ENCODE assay signal across 8 mouse cellular contexts in the genomic region with DNA sequence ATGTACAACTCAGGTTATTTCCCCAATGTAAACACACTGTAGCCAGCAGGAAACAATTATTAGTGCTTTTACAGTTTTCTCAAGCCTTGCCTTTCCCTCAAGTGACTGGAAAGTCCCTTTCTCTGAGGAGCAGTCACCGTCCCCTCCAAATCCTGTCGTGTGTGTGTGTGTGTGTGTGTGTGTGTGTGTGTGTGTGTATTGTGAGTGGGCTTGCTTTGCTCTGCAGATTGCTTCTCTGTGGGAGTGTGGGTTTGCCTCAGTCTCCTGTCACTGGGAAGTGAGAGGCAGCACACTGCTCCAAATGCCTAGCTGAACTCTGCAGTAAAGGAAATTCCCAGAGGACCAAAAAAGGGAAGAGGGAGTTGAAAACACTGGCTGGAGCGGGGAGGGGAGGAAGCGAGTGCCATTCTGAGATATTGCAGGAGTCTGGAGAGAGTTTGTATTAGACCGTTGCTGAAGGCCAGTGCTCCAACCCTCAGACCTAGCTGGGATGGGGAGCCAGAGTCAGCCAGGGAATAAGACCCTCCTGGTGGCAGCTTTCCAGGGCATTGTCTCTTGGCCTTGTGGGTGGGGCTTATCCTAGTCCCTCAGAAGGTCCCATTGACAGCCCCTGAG. TPM values are rescaled to one million over a fixed set of nuclear protein-coding genes. Genes with fewer than 3 reads are reported as not detected.
DNase-seq lines count a peak whose midpoint lies in the region; ATAC-seq lines count a peak whose summit lies in the region.

No protein-coding gene starts in this region.

- DNase-seq in cerebellum, postnatal 10 days, result peak; percentile 26 to 32
- no peak for DNase-seq in cerebellum, adult 11 months
- peak; percentile 36 to 51 for DNase-seq in spleen, postnatal 36 days (ENCODE audit: low spot score in 2 of 2)
- DNase-seq in spleen, postnatal 10 days (ENCODE audit: low spot score in 2 of 2), result no peak
- DNase-seq in heart, postnatal 4 days, result peak; percentile 78
- peak; percentile 23 for DNase-seq in liver
- DNase-seq in gastrocnemius, adult 8-10 months (ENCODE audit: low spot score in 2 of 2), result no peak

- ATAC-seq in monocyte, adult 5-6 weeks (replicated peaks; ENCODE audit: insufficient number of reproducible peaks, low FRiP score, low TSS enrichment, poor library complexity, severe bottlenecking), result no peak

RNA-seq across cellular contexts. Expression of a gene that starts 12.8 kb away (rescaled TPM):
- total RNA-seq in heart, postnatal 4 days (2021), result 10 to 100 TPM; 41.6 to 43.0 TPM
- 31.3 to 44.8 TPM (median 35.7 TPM) in 3 replicates for total RNA-seq in monocyte, adult 5-6 weeks (2017)
- 10 to 100 TPM; 23.1 to 26.2 (median 24.2) TPM for total RNA-seq in gastrocnemius, adult 8-10 months (2022)

RNA-seq across cellular contexts. Expression of a gene that starts 23.1 kb away (rescaled TPM):
- 10 to 100 TPM; 52.9 to 59.1 TPM for total RNA-seq in heart, postnatal 4 days (2021)
- total RNA-seq in monocyte, adult 5-6 weeks (2017), result 39.1 to 101 TPM (median 67.2 TPM) in 3 replicates
- 1 to 10 TPM; 4.1 to 10.0 (median 7.6) TPM for total RNA-seq in gastrocnemius, adult 8-10 months (2022)

Comparison
In these comparisons a context has a peak if more than half of its experiments do, and no peak if none do; other contexts are left out.
1. DNase-seq: peak in cerebellum, postnatal 10 days (2 of 2), spleen, postnatal 36 days (2 of 2), heart, postnatal 4 days (single experiment) and liver (single experiment); none in cerebellum, adult 11 months (single experiment), spleen, postnatal 10 days (0 of 2) and gastrocnemius, adult 8-10 months (0 of 2).